Mouse (Mus musculus) liver, adult 2 months (tissue): ENCODE measurements around the gene Rap1gap2. TPM values are rescaled to one million over a fixed set of nuclear protein-coding genes. Genes with fewer than 3 reads are reported as not detected.
A peak's percentile ranks its signal among the peaks of the same experiment; 100 is the strongest.

Experiments
- DNase-seq: peaks from one replicate; pipeline ENCODE4 v3.0.0-alpha.2; 2011; ENCODE audit warnings: low read depth, low spot score; ENCODE audit errors: extremely low read depth
- H3K27ac ChIP-seq: fragments of 200-500 bp; replicated peaks from 2 replicates; pipeline ENCODE4 v1.5.1; 2012; ENCODE audit warnings: low read depth, mild to moderate bottlenecking, control low read depth, inconsistent platforms, low read length; ENCODE audit not compliant: insufficient read depth
- H3K27me3 ChIP-seq: fragments of 200-500 bp; 2 replicates; pipeline ENCODE4 v1.6.1; 2012; ENCODE audit warnings: mild to moderate bottlenecking, moderate library complexity, low read length, inconsistent platforms; ENCODE audit not compliant: control insufficient read depth, insufficient read depth
- H3K36me3 ChIP-seq: fragments of 200-500 bp; 2 replicates; pipeline ENCODE4 v1.6.1; 2012; ENCODE audit warnings: low read length, inconsistent platforms; ENCODE audit not compliant: control insufficient read depth, insufficient read depth
- H3K4me1 ChIP-seq: fragments of 200-500 bp; 2 replicates; pipeline ENCODE4 v1.6.1; 2011; ENCODE audit warnings: low read length; ENCODE audit not compliant: control insufficient read depth, insufficient read depth
- H3K4me3 ChIP-seq: fragments of 200-500 bp; 2 replicates; pipeline ENCODE4 v1.5.1; 2011; ENCODE audit warnings: low read depth, mild to moderate bottlenecking, control low read depth, low read length, moderate library complexity; ENCODE audit not compliant: insufficient read depth
- H3K79me2 ChIP-seq: fragments of 200-500 bp; 2 replicates; pipeline ENCODE4 v1.6.1; 2012; ENCODE audit warnings: inconsistent platforms, mild to moderate bottlenecking, low read length, moderate library complexity; ENCODE audit not compliant: control insufficient read depth, insufficient read depth
- H3K9ac ChIP-seq: fragments of 200-500 bp; 2 replicates; pipeline ENCODE4 v1.6.1; 2012; ENCODE audit warnings: low read depth, mild to moderate bottlenecking, control low read depth, inconsistent platforms, low read length
- CTCF ChIP-seq: fragments of 200-500 bp; IDR thresholded peaks from 2 replicates; pipeline ENCODE4 v1.5.1; 2011; ENCODE audit warnings: low read depth, low read length, control low read depth
- POLR2A ChIP-seq: fragments of 200-500 bp; IDR thresholded peaks from 2 replicates; pipeline ENCODE4 v1.6.1; 2011; ENCODE audit warnings: low read length, control low read depth; ENCODE audit not compliant: insufficient read depth; ENCODE audit errors: extremely low read depth
- WGBS: fragments of 180-500 bp; shearing (Covaris S2); methylation state at CpG from one replicate; pipeline ENCODE4 v1.1.7; 2018; 5-methylcytosine and 5-hydroxymethylcytosine counted together
- polyA plus RNA-seq: library from polyadenylated mRNA; depleted of rRNA; stranded (reverse); fragments of >200 nt; gene quantifications from 2 replicates; pipeline ENCODE4 v1.2.3, GENCODE M21; 2012
- total RNA-seq: library from RNA; depleted of rRNA; stranded (reverse); fragments of >200 nt; gene quantifications from 2 replicates; pipeline ENCODE4 v1.2.3, GENCODE M21; 2014

Rap1gap2 gene
- total and polyA plus RNA-seq, 2 experiments: 0.46 to 0.48 TPM

GRCm38 (mm10) chr11:74625333-74625732 is 14.6 kb upstream of the Rap1gap2 start:
- Histone ChIP-seq H3K9ac (no peak overlapping the region), H3K4me1 (peaks cover 6% of the 10 kb centered on the region; the same call in 1 of the 2 replicates), H3K4me3 (no peak overlapping the region), H3K27ac (no peak overlapping the region), H3K79me2 (no peaks in the 10 kb centered on the region), H3K27me3 (no peaks in the 10 kb centered on the region), H3K36me3 (no peaks in the 10 kb centered on the region)
- DNase-seq: no peak
- TF ChIP-seq POLR2A (no peak), CTCF (no peak)

- H3K79me2 ChIP-seq: no peaks in the 10 kb centered on the region
- no peaks in the 10 kb centered on the region for H3K36me3 ChIP-seq
- no peak overlapping the region for H3K4me3 ChIP-seq
- WGBS: 28% methylated on average over 6 of the region's 6 CpGs
- peak; percentile 75 for DNase-seq
- no peak for TF ChIP-seq CTCF
- no peak for TF ChIP-seq POLR2A
- peaks cover 6% of the 10 kb centered on the region; the same call in 1 of the 2 replicates for H3K4me1 ChIP-seq
- H3K9ac ChIP-seq: no peak overlapping the region
- H3K27me3 ChIP-seq: peaks cover 6% of the 10 kb centered on the region; the same call in 1 of the 2 replicates
- H3K27ac ChIP-seq: no peak overlapping the region
These were observed 13.0 kb upstream of the Rap1gap2 start for GRCm38 (mm10) chr11:74623693-74624092.

- Histone ChIP-seq H3K79me2 (no peaks in the 10 kb centered on the region), H3K36me3 (no peaks in the 10 kb centered on the region), H3K4me1 (peaks cover 6% of the 10 kb centered on the region; the same call in 1 of the 2 replicates), H3K9ac (no peak overlapping the region), H3K4me3 (no peak overlapping the region), H3K27me3 (peaks cover 6% of the 10 kb centered on the region; the same call in 1 of the 2 replicates), H3K27ac (no peak overlapping the region)
- DNase-seq: no peak
- no peak for TF ChIP-seq CTCF
- no peak for TF ChIP-seq POLR2A
- 74% methylated on average over 8 of the region's 8 CpGs for WGBS
These were observed 11.4 kb upstream of the Rap1gap2 start for GRCm38 (mm10) chr11:74621974-74622669.

- no peaks in the 10 kb centered on the region for H3K36me3 ChIP-seq
- peaks cover 6% of the 10 kb centered on the region; the same call in 1 of the 2 replicates for H3K27me3 ChIP-seq
- no peak overlapping the region for H3K27ac ChIP-seq
- 8% methylated on average over 16 of the region's 16 CpGs for WGBS
- no peak overlapping the region for H3K9ac ChIP-seq
- DNase-seq: no peak
- H3K79me2 ChIP-seq: no peaks in the 10 kb centered on the region
- TF ChIP-seq CTCF (no peak), POLR2A (no peak)
- no peak overlapping the region for H3K4me3 ChIP-seq
- peaks cover 6% of the 10 kb centered on the region; the same call in 1 of the 2 replicates for H3K4me1 ChIP-seq
These were observed 9.2 kb upstream of the Rap1gap2 start for GRCm38 (mm10) chr11:74619956-74620300.

GRCm38 (mm10) chr11:74619201-74619955 is 8.7 kb upstream of the Rap1gap2 start, which contains the start of gene Ccdc92b:
Gene Ccdc92b (plus strand): TSS chr11:74619605.
- H3K4me3 ChIP-seq: no peak within 1 kb of the TSS
- peaks cover 6% of the 10 kb centered on the region; the same call in 1 of the 2 replicates for H3K27me3 ChIP-seq
- no peaks in the 10 kb centered on the region for H3K79me2 ChIP-seq
- no peak within 1 kb of the TSS for H3K27ac ChIP-seq
- no peaks in the 10 kb centered on the region for H3K36me3 ChIP-seq
- TF ChIP-seq CTCF: no peak
- H3K4me1 ChIP-seq: peaks cover 6% of the 10 kb centered on the region; the same call in 1 of the 2 replicates
- no peak within 1 kb of the TSS for H3K9ac ChIP-seq
- no peak for DNase-seq
- WGBS: 2% methylated on average over 57 of the region's 63 CpGs
